Comparison of ENCODE assay signal across 9 mouse cellular contexts in the genomic region with DNA sequence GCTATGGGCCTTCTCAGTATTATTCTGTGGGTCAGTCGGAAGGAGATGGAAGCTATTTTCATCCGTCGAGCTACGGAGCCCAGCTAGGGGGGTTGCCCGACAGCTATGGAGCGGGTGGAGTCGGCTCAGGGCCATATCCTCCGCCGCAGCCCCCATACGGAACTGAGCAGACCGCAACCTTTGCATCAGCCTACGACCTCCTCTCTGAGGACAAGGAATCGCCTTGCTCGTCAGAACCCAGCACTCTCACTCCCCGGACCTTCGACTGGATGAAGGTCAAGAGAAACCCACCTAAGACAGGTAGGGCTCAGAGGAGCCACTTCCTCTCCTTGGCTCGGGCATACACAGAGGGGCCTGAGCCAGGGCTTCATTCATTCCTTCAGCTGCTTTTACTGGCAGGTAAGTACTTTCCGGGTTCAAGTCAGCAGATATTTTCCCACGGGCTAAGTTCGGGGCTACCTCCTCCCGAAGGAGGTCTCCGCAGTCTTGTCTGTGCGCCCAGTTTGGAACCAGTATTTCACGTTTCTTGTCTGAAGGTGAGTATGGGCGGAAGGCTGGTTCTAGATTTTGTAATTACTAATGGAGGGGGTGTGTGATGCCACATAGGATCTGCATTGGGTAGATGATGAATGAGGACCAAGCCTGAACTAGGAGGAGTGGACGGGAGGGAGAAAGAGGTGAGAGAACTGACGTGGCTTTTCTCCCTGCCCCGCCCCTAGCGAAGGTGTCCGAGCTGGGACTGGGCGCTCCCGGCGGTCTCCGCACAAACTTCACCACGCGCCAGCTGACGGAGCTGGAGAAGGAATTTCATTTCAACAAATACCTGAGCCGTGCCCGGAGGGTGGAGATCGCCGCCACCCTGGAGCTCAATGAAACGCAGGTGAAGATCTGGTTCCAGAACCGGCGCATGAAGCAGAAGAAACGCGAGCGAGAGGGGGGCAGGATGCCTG. TPM values are rescaled to one million over a fixed set of nuclear protein-coding genes. Genes with fewer than 3 reads are reported as not detected.
A peak's percentile ranks its signal among the peaks of the same experiment; 100 is the strongest.
DNase-seq lines count a peak whose midpoint lies in the region; ATAC-seq and TF ChIP-seq lines count a peak whose summit lies in the region.
"Had no signal": no experiment of that assay in that cellular context is flagged by ENCODE, and none has a peak within 500 bp of the region (broad histone marks: within the 10 kb centered on the region; RNA-seq: fewer than 3 reads in every experiment).

No protein-coding gene starts in this region.

- peak overlapping the region; percentile 38 for H3K4me2 ChIP-seq in hindbrain, embryonic 16.5 days (ENCODE audit: low read length)
- H3K4me2 ChIP-seq in limb, embryonic 12.5 days, result peak overlapping the region; percentile 28
- peak overlapping the region; percentile 29 for H3K4me2 ChIP-seq in stomach, postnatal 0 days (replicated peaks; ENCODE audit: low read depth)
- H3K4me2 ChIP-seq: embryonic facial prominence, embryonic 13.5 days had no signal

- H3K9me3 ChIP-seq in hindbrain, embryonic 16.5 days (ENCODE audit: control insufficient read depth, low read length), result no peaks in the 10 kb centered on the region
- no peaks in the 10 kb centered on the region for H3K9me3 ChIP-seq in limb, embryonic 12.5 days
- H3K9me3 ChIP-seq in stomach, postnatal 0 days (ENCODE audit: control insufficient read depth, low read length), result no peaks in the 10 kb centered on the region
- H3K9me3 ChIP-seq: embryonic facial prominence, embryonic 13.5 days had no signal

- H3K27me3 ChIP-seq in hindbrain, embryonic 16.5 days (replicated peaks; ENCODE audit: control insufficient read depth, insufficient read depth, low read length), result peaks cover 61% of the 10 kb centered on the region
- peaks cover 96% of the 10 kb centered on the region for H3K27me3 ChIP-seq in limb, embryonic 12.5 days
- H3K27me3 ChIP-seq in stomach, postnatal 0 days (ENCODE audit: control insufficient read depth, insufficient read depth, low read length), result peaks cover 5% of the 10 kb centered on the region; the same call in 1 of the 2 replicates

- WGBS in hindbrain, embryonic 16.5 days, result 5% methylated on average over 47 of the region's 47 CpGs
- 1% methylated on average over 47 of the region's 47 CpGs for WGBS in limb, embryonic 12.5 days
- 15% methylated on average over 47 of the region's 47 CpGs for WGBS in stomach, postnatal 0 days

- H3K27ac ChIP-seq in hindbrain, embryonic 16.5 days (ENCODE audit: low read depth, low read length), result no peak overlapping the region
- H3K27ac ChIP-seq in limb, embryonic 12.5 days, result no peak overlapping the region
- H3K27ac ChIP-seq in stomach, postnatal 0 days (replicated peaks), result no peak overlapping the region
- H3K27ac ChIP-seq: embryonic facial prominence, embryonic 13.5 days had no signal

- no peak for TF ChIP-seq CTCF in stomach, postnatal 0 days (IDR thresholded peaks at IDR 0.05; ENCODE audit: low read depth)

- no peak for ATAC-seq in hindbrain, embryonic 16.5 days
- no peak for ATAC-seq in limb, embryonic 12.5 days (ENCODE audit: insufficient number of reproducible peaks, insufficient read depth, low FRiP score, low TSS enrichment, low read depth)
- ATAC-seq in stomach, postnatal 0 days (ENCODE audit: low FRiP score, low TSS enrichment), result peak; percentile 30; the same call in 1 of the 2 replicates

- peak; percentile 40 for DNase-seq in urinary bladder, adult 2 months (ENCODE audit: low spot score)
- no peak for DNase-seq in urinary bladder, postnatal 4 days (ENCODE audit: low spot score in 2 of 2)
- peak; percentile 56 for DNase-seq in stomach, postnatal 0 days (ENCODE audit: low spot score)
- no peak for DNase-seq in layer of hippocampus, postnatal 14 days (ENCODE audit: low spot score in 2 of 2)
- no peak for DNase-seq in spleen, postnatal 4 days (ENCODE audit: low spot score in 2 of 2)
- DNase-seq: thymus, adult 18-20 months had no signal

- no peaks in the 10 kb centered on the region; the same call in 1 of the 2 replicates for H3K4me1 ChIP-seq in hindbrain, embryonic 16.5 days (ENCODE audit: control insufficient read depth, insufficient read depth, low read depth, low read length)
- H3K4me1 ChIP-seq in limb, embryonic 12.5 days (replicated peaks), result no peaks in the 10 kb centered on the region; the same call in 1 of the 2 replicates
- 0 out of 2 replicates have a peak, but pooled peaks cover 4% of the 10 kb centered on the region for H3K4me1 ChIP-seq in stomach, postnatal 0 days (replicated peaks; ENCODE audit: control insufficient read depth, insufficient read depth)
- H3K4me1 ChIP-seq: embryonic facial prominence, embryonic 13.5 days had no signal

- peak overlapping the region; percentile 14 for H3K4me3 ChIP-seq in hindbrain, embryonic 16.5 days (ENCODE audit: low read length)
- H3K4me3 ChIP-seq in limb, embryonic 12.5 days (replicated peaks), result peak overlapping the region; percentile 6; the same call in 1 of the 2 replicates
- peak overlapping the region; percentile 3; the same call in 1 of the 2 replicates for H3K4me3 ChIP-seq in stomach, postnatal 0 days (ENCODE audit: low read depth, low read length)
- H3K4me3 ChIP-seq: embryonic facial prominence, embryonic 13.5 days had no signal

- no peak overlapping the region; the same call in 1 of the 2 replicates for H3K9ac ChIP-seq in hindbrain, embryonic 16.5 days (ENCODE audit: low read depth, low read length)
- no peak overlapping the region for H3K9ac ChIP-seq in limb, embryonic 12.5 days (replicated peaks)
- H3K9ac ChIP-seq in stomach, postnatal 0 days (ENCODE audit: low read length), result no peak overlapping the region
- H3K9ac ChIP-seq: embryonic facial prominence, embryonic 13.5 days had no signal

- no peaks in the 10 kb centered on the region for H3K36me3 ChIP-seq in hindbrain, embryonic 16.5 days (ENCODE audit: control insufficient read depth, insufficient read depth, low read length)
- H3K36me3 ChIP-seq in limb, embryonic 12.5 days, result no peaks in the 10 kb centered on the region
- H3K36me3 ChIP-seq in stomach, postnatal 0 days (ENCODE audit: control insufficient read depth, insufficient read depth, low read length), result no peaks in the 10 kb centered on the region
- H3K36me3 ChIP-seq: embryonic facial prominence, embryonic 13.5 days had no signal

- no peak for TF ChIP-seq EP300 in stomach, postnatal 0 days (optimal IDR thresholded peaks at IDR 0.05)

RNA-seq across cellular contexts. Expression of a gene that starts 0.8 kb away (rescaled TPM):
- polyA plus RNA-seq in urinary bladder, adult 2 months (2012; rRNA removed), result 0.16 and 0.17 TPM in 2 replicates
- polyA plus RNA-seq in hindbrain, embryonic 16.5 days (2015; fragmentation: Nextera tagmentation; extraction: Ambion mirVana), result 0.21 and 0.35 TPM in 2 replicates
- polyA plus RNA-seq in limb, embryonic 12.5 days (2016; fragmentation: Nextera tagmentation; extraction: Ambion mirVana), result not detected in 2 replicates
- polyA plus RNA-seq in stomach, postnatal 0 days (2015; fragmentation: Nextera tagmentation; extraction: Ambion mirVana), result 0.06 TPM in 1 of 2 replicates, not detected in the other
- total RNA-seq in layer of hippocampus, postnatal 14 days (2021), result not detected
- polyA plus RNA-seq: embryonic facial prominence, embryonic 13.5 days had no signal

RNA-seq across cellular contexts. Expression of a gene that starts 16.0 kb away (rescaled TPM):
- polyA plus RNA-seq in urinary bladder, adult 2 months (2012; rRNA removed), result 14.3 and 18.1 TPM in 2 replicates
- 20.0 and 20.8 TPM in 2 replicates for polyA plus RNA-seq in hindbrain, embryonic 16.5 days (2015; fragmentation: Nextera tagmentation; extraction: Ambion mirVana)
- 5.1 and 6.0 TPM in 2 replicates for polyA plus RNA-seq in limb, embryonic 12.5 days (2016; fragmentation: Nextera tagmentation; extraction: Ambion mirVana)
- 12.2 and 13.4 TPM in 2 replicates for polyA plus RNA-seq in stomach, postnatal 0 days (2015; fragmentation: Nextera tagmentation; extraction: Ambion mirVana)
- not detected for total RNA-seq in layer of hippocampus, postnatal 14 days (2021)

RNA-seq across cellular contexts. Expression of a gene that starts 43.2 kb away (rescaled TPM):
- 11.4 and 11.8 TPM in 2 replicates for polyA plus RNA-seq in urinary bladder, adult 2 months (2012; rRNA removed)
- polyA plus RNA-seq in hindbrain, embryonic 16.5 days (2015; fragmentation: Nextera tagmentation; extraction: Ambion mirVana), result 4.8 and 5.6 TPM in 2 replicates
- 0.55 and 0.68 TPM in 2 replicates for polyA plus RNA-seq in limb, embryonic 12.5 days (2016; fragmentation: Nextera tagmentation; extraction: Ambion mirVana)
- polyA plus RNA-seq in stomach, postnatal 0 days (2015; fragmentation: Nextera tagmentation; extraction: Ambion mirVana), result 0.94 and 0.97 TPM in 2 replicates
- total RNA-seq in layer of hippocampus, postnatal 14 days (2021), result not detected
- polyA plus RNA-seq: embryonic facial prominence, embryonic 13.5 days had no signal

RNA-seq across cellular contexts. Expression of a gene that starts 48.3 kb away (rescaled TPM):
- polyA plus RNA-seq in urinary bladder, adult 2 months (2012; rRNA removed), result 6.8 and 7.6 TPM in 2 replicates
- polyA plus RNA-seq in hindbrain, embryonic 16.5 days (2015; fragmentation: Nextera tagmentation; extraction: Ambion mirVana), result 2.5 and 3.3 TPM in 2 replicates
- 0.56 and 0.73 TPM in 2 replicates for polyA plus RNA-seq in limb, embryonic 12.5 days (2016; fragmentation: Nextera tagmentation; extraction: Ambion mirVana)
- 1.2 and 1.6 TPM in 2 replicates for polyA plus RNA-seq in stomach, postnatal 0 days (2015; fragmentation: Nextera tagmentation; extraction: Ambion mirVana)
- not detected for total RNA-seq in layer of hippocampus, postnatal 14 days (2021)

Comparison
In these comparisons a context has a peak if more than half of its experiments do, and no peak if none do; other contexts are left out.
1. DNase-seq: peak in urinary bladder, adult 2 months (single experiment) and stomach, postnatal 0 days (single experiment); none in urinary bladder, postnatal 4 days (0 of 2), layer of hippocampus, postnatal 14 days (0 of 2) and spleen, postnatal 4 days (0 of 2).
2. Peak in every context shown above with its lines, with median percentiles within 50 percentile points of each other: H3K4me2 ChIP-seq and H3K4me3 ChIP-seq.